Mouse (Mus musculus) kidney, embryonic 15.5 days (tissue): ENCODE measurements around the gene Gm20219. TPM values are rescaled to one million over a fixed set of nuclear protein-coding genes. Genes with fewer than 3 reads are reported as not detected.

Experiments
- ATAC-seq: fragments of 200-750 bp; cut with Nextera tagmentation; replicated peaks from 2 replicates; pipeline ENCODE4 v1.8.0; 2017; ENCODE audit warnings: moderate TSS enrichment; ENCODE audit not compliant: low FRiP score
- H3K27ac ChIP-seq: fragments of 300-500 bp; sonication (generic); 2 replicates; pipeline ENCODE4 v1.5.1; 2015; ENCODE audit warnings: mild to moderate bottlenecking, inconsistent platforms
- H3K27me3 ChIP-seq: fragments of 300-500 bp; sonication (generic); 2 replicates; pipeline ENCODE4 v1.6.1; 2015; ENCODE audit warnings: inconsistent platforms
- H3K36me3 ChIP-seq: fragments of 300-500 bp; sonication (generic); 2 replicates; pipeline ENCODE4 v1.6.1; 2015; ENCODE audit warnings: inconsistent platforms
- H3K4me1 ChIP-seq: fragments of 300-500 bp; sonication (generic); 2 replicates; pipeline ENCODE4 v1.6.1; 2015; ENCODE audit warnings: inconsistent platforms
- H3K4me2 ChIP-seq: fragments of 300-500 bp; sonication (generic); 2 replicates; pipeline ENCODE4 v1.6.1; 2015; ENCODE audit warnings: moderate library complexity, mild to moderate bottlenecking, inconsistent platforms
- H3K4me3 ChIP-seq: fragments of 300-500 bp; sonication (generic); replicated peaks from 2 replicates; pipeline ENCODE4 v1.5.1; 2015; ENCODE audit warnings: mild to moderate bottlenecking, inconsistent platforms
- H3K9ac ChIP-seq: fragments of 300-500 bp; sonication (generic); 2 replicates; pipeline ENCODE4 v1.6.1; 2015; ENCODE audit warnings: mild to moderate bottlenecking, inconsistent platforms
- H3K9me3 ChIP-seq: fragments of 300-500 bp; sonication (generic); replicated peaks from 2 replicates; pipeline ENCODE4 v1.6.1; 2016; ENCODE audit warnings: inconsistent platforms
- WGBS: fragments of 180-500 bp; shearing (Covaris S2); methylation state at CpG from one replicate; pipeline ENCODE4 v1.1.7; 2015; ENCODE audit warnings: mixed read lengths; 5-methylcytosine and 5-hydroxymethylcytosine counted together
- polyA plus RNA-seq: library from polyadenylated mRNA; unstranded; fragments of >200 nt; fragmentation: Nextera tagmentation; extraction: Ambion mirVana; gene quantifications from 2 replicates; pipeline ENCODE4 v1.2.1, GENCODE M21; 2015

Gm20219 gene
- polyA plus RNA-seq, 1 experiment from 2014 or later = 1.2 TPM

GRCm38 (mm10) chr17:56537912-56538311 lies 16.3 kb downstream of the Gm20219 start:
- no peaks in the 10 kb centered on the region for H3K36me3 ChIP-seq
- H3K9me3 ChIP-seq = no peaks in the 10 kb centered on the region
- no peak overlapping the region for H3K4me3 ChIP-seq
- 38% methylated on average over 8 of the region's 8 CpGs for WGBS
- no peaks in the 10 kb centered on the region for H3K27me3 ChIP-seq
- H3K27ac ChIP-seq = no peak overlapping the region
- H3K4me2 ChIP-seq = no peak overlapping the region
- H3K4me1 ChIP-seq = 0 out of 2 replicates have a peak, but pooled peaks cover 3% of the 10 kb centered on the region
- no peak overlapping the region for H3K9ac ChIP-seq
- no peak for ATAC-seq

GRCm38 (mm10) chr17:56536874-56537273 lies 17.3 kb downstream of the Gm20219 start:
- no peaks in the 10 kb centered on the region for H3K36me3 ChIP-seq
- H3K27ac ChIP-seq = no peak overlapping the region
- no peak overlapping the region for H3K4me2 ChIP-seq
- H3K9me3 ChIP-seq = no peaks in the 10 kb centered on the region
- WGBS = 72% methylated on average over 3 of the region's 3 CpGs
- 0 out of 2 replicates have a peak, but pooled peaks cover 3% of the 10 kb centered on the region for H3K4me1 ChIP-seq
- no peaks in the 10 kb centered on the region for H3K27me3 ChIP-seq
- no peak overlapping the region for H3K4me3 ChIP-seq
- H3K9ac ChIP-seq = no peak overlapping the region
- ATAC-seq = no peak

GRCm38 (mm10) chr17:56536192-56536591 lies 18.0 kb downstream of the Gm20219 start:
- Histone ChIP-seq H3K27ac (no peak overlapping the region), H3K9me3 (no peaks in the 10 kb centered on the region), H3K4me1 (0 out of 2 replicates have a peak, but pooled peaks cover 3% of the 10 kb centered on the region), H3K36me3 (no peaks in the 10 kb centered on the region), H3K4me3 (no peak overlapping the region), H3K27me3 (no peaks in the 10 kb centered on the region), H3K4me2 (no peak overlapping the region), H3K9ac (no peak overlapping the region)
- 76% methylated on average over 14 of the region's 14 CpGs for WGBS
- ATAC-seq = no peak

- 64% methylated on average over 4 of the region's 4 CpGs for WGBS
- no peak for ATAC-seq
- H3K4me2 ChIP-seq = no peak overlapping the region
- H3K36me3 ChIP-seq = no peaks in the 10 kb centered on the region
- H3K9me3 ChIP-seq = no peaks in the 10 kb centered on the region
- peaks cover 12% of the 10 kb centered on the region; the same call in 1 of the 2 replicates for H3K27me3 ChIP-seq
- no peak overlapping the region for H3K4me3 ChIP-seq
- no peaks in the 10 kb centered on the region for H3K4me1 ChIP-seq
- H3K9ac ChIP-seq = no peak overlapping the region
- H3K27ac ChIP-seq = no peak overlapping the region
Measured at GRCm38 (mm10) chr17:56524943-56525342, 29.2 kb downstream of the Gm20219 start.

- no peak for ATAC-seq
- Histone ChIP-seq H3K9ac (no peak overlapping the region), H3K36me3 (no peaks in the 10 kb centered on the region), H3K4me1 (no peaks in the 10 kb centered on the region), H3K27me3 (peaks cover 12% of the 10 kb centered on the region; the same call in 1 of the 2 replicates), H3K9me3 (no peaks in the 10 kb centered on the region), H3K4me3 (no peak overlapping the region), H3K27ac (no peak overlapping the region), H3K4me2 (no peak overlapping the region)
- 60% methylated on average over 1 of the region's 1 CpGs for WGBS
Measured at GRCm38 (mm10) chr17:56522744-56523143, 31.4 kb downstream of the Gm20219 start.

GRCm38 (mm10) chr17:56515690-56516410 lies 38.3 kb downstream of the Gm20219 start:
- Histone ChIP-seq H3K4me2 (peak overlapping the region; percentile 38), H3K27me3 (peaks cover 40% of the 10 kb centered on the region), H3K36me3 (no peaks in the 10 kb centered on the region), H3K9me3 (no peaks in the 10 kb centered on the region), H3K9ac (no peak overlapping the region), H3K4me1 (peaks cover 28% of the 10 kb centered on the region), H3K27ac (no peak overlapping the region), H3K4me3 (no peak overlapping the region; the same call in 1 of the 2 replicates)
- peak; percentile 73 for ATAC-seq
- WGBS = 10% methylated on average over 13 of the region's 13 CpGs

- ATAC-seq = no peak
- Histone ChIP-seq H3K36me3 (no peaks in the 10 kb centered on the region), H3K9me3 (no peaks in the 10 kb centered on the region), H3K27me3 (peaks cover 50% of the 10 kb centered on the region), H3K27ac (no peak overlapping the region), H3K4me3 (no peak overlapping the region), H3K4me1 (peaks cover 38% of the 10 kb centered on the region), H3K9ac (no peak overlapping the region), H3K4me2 (no peak overlapping the region)
- 41% methylated on average over 12 of the region's 12 CpGs for WGBS
Measured at GRCm38 (mm10) chr17:56514916-56515315, 39.3 kb downstream of the Gm20219 start.

- Histone ChIP-seq H3K4me3 (no peak overlapping the region), H3K4me1 (peaks cover 43% of the 10 kb centered on the region), H3K9ac (no peak overlapping the region), H3K9me3 (no peaks in the 10 kb centered on the region), H3K27ac (no peak overlapping the region), H3K27me3 (peaks cover 55% of the 10 kb centered on the region), H3K4me2 (no peak overlapping the region), H3K36me3 (no peaks in the 10 kb centered on the region)
- ATAC-seq = no peak
Measured at GRCm38 (mm10) chr17:56514330-56514729, 39.9 kb downstream of the Gm20219 start.

GRCm38 (mm10) chr17:56512310-56512709 lies 41.9 kb downstream of the Gm20219 start, which contains the start of gene Znrf4:
Gene Znrf4, minus strand, starts transcription at chr17:56512431.
- peak within 1 kb of the TSS; percentile 36 for H3K4me3 ChIP-seq
- peaks cover 53% of the 10 kb centered on the region for H3K4me1 ChIP-seq
- H3K27ac ChIP-seq = no peak within 1 kb of the TSS
- no peak for ATAC-seq
- H3K36me3 ChIP-seq = no peaks in the 10 kb centered on the region
- H3K9me3 ChIP-seq = no peaks in the 10 kb centered on the region
- no peak within 1 kb of the TSS; the same call in 1 of the 2 replicates for H3K9ac ChIP-seq
- peaks cover 60% of the 10 kb centered on the region for H3K27me3 ChIP-seq
- WGBS = 57% methylated on average over 22 of the region's 22 CpGs
- H3K4me2 ChIP-seq = peak within 1 kb of the TSS; percentile 55

GRCm38 (mm10) chr17:56511707-56512090 lies 42.5 kb downstream of the Gm20219 start:
- peak overlapping the region; percentile 55 for H3K4me2 ChIP-seq
- WGBS = 23% methylated on average over 29 of the region's 29 CpGs
- H3K9ac ChIP-seq = no peak overlapping the region
- H3K27me3 ChIP-seq = peaks cover 60% of the 10 kb centered on the region
- H3K9me3 ChIP-seq = no peaks in the 10 kb centered on the region
- H3K36me3 ChIP-seq = no peaks in the 10 kb centered on the region
- H3K4me3 ChIP-seq = peak overlapping the region; percentile 36
- ATAC-seq = no peak
- peaks cover 58% of the 10 kb centered on the region for H3K4me1 ChIP-seq
- no peak overlapping the region for H3K27ac ChIP-seq

GRCm38 (mm10) chr17:56510970-56511706 lies 43.0 kb downstream of the Gm20219 start:
- WGBS = 4% methylated on average over 60 of the region's 60 CpGs

GRCm38 (mm10) chr17:56510473-56510969 lies 43.7 kb downstream of the Gm20219 start:
- 29% methylated on average over 27 of the region's 27 CpGs for WGBS
- no peak for ATAC-seq
- Histone ChIP-seq H3K4me2 (peak overlapping the region; percentile 55), H3K27ac (no peak overlapping the region), H3K36me3 (no peaks in the 10 kb centered on the region), H3K4me1 (peaks cover 50% of the 10 kb centered on the region), H3K9me3 (no peaks in the 10 kb centered on the region), H3K9ac (no peak overlapping the region), H3K4me3 (peak overlapping the region; percentile 36), H3K27me3 (peaks cover 60% of the 10 kb centered on the region)

More at GRCm38 (mm10) chr17:56510970-56511706, 43.0 kb downstream of the Gm20219 start:
- peak overlapping the region; percentile 36 for H3K4me3 ChIP-seq
- no peaks in the 10 kb centered on the region for H3K9me3 ChIP-seq
- peak overlapping the region; percentile 55 for H3K4me2 ChIP-seq
- peaks cover 56% of the 10 kb centered on the region for H3K4me1 ChIP-seq
- H3K27ac ChIP-seq = no peak overlapping the region
- ATAC-seq = no peak
- no peak overlapping the region; the same call in 1 of the 2 replicates for H3K9ac ChIP-seq
- H3K36me3 ChIP-seq = no peaks in the 10 kb centered on the region
- H3K27me3 ChIP-seq = peaks cover 60% of the 10 kb centered on the region
